Mouse (Mus musculus): ENCODE measurements at regions not wholly inside any gene's neighbourhood (a gene's known extent, or its start where the extent isn't known, plus 50 kb on each side); places are given as distances from the start of the nearest gene placed in this dataset.

- H3K27ac ChIP-seq (ENCODE audit: low read depth) = no peak overlapping the region
- 73% methylated on average over 6 of the region's 6 CpGs for WGBS
- H3K9ac ChIP-seq (replicated peaks; ENCODE audit: low read depth, low read length) = no peak overlapping the region
- H3K4me2 ChIP-seq (ENCODE audit: low read depth, low read length) = no peak overlapping the region
- H3K27me3 ChIP-seq (ENCODE audit: control insufficient read depth, insufficient read depth, low read length) = no peaks in the 10 kb centered on the region
- H3K9me3 ChIP-seq (replicated peaks; ENCODE audit: control insufficient read depth, low read length) = no peaks in the 10 kb centered on the region
- DNase-seq (ENCODE audit: low spot score) (no peak), ATAC-seq (ENCODE audit: insufficient read depth, low read depth) (no peak)
- H3K36me3 ChIP-seq (replicated peaks; ENCODE audit: control insufficient read depth, insufficient read depth, low read length) = no peaks in the 10 kb centered on the region
- no peaks in the 10 kb centered on the region for H3K4me1 ChIP-seq (ENCODE audit: control insufficient read depth, insufficient read depth)
- H3K4me3 ChIP-seq (ENCODE audit: low read depth, low read length) = no peak overlapping the region
- no peak for TF ChIP-seq EP300 (IDR thresholded peaks at IDR 0.05; ENCODE audit: low read depth)
- no peak for TF ChIP-seq CTCF (IDR thresholded peaks at IDR 0.05; ENCODE audit: low read depth)
Measured at GRCm38 (mm10) chr1:185866612-185867011, 250.5 kb downstream of the Lyplal1 start.

DNA sequence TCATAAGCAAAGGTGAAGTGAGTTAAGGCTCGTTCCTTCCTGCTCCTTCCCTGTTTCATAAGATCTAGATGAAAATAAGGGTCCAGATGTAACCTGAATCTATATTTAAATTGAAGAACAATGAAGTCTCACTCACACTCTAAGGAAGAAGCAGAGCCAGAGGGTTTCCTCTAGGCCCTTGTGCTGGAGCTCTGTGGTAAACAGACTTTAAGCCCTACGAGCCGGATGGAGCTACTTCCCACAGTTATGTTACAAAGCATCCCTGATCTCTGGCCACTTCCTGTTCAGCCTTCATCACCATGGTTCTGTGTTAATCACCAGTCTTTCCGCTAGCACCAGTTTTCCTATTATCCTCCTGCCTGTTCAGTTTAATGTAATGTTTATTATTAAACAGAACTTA lies 250.1 kb downstream of the Lyplal1 start:
- peak; percentile 27; the same call in 1 of the 2 replicates for ATAC-seq (ENCODE audit: insufficient read depth, low read depth)
- H3K4me2 ChIP-seq (ENCODE audit: low read depth, low read length) = no peak overlapping the region
- TF ChIP-seq EP300 (IDR thresholded peaks at IDR 0.05; ENCODE audit: low read depth) (no peak), CTCF (IDR thresholded peaks at IDR 0.05; ENCODE audit: low read depth) (no peak)
- H3K9ac ChIP-seq (replicated peaks; ENCODE audit: low read depth, low read length) = no peak overlapping the region
- no peak for DNase-seq (ENCODE audit: low spot score)
- H3K9me3 ChIP-seq (replicated peaks; ENCODE audit: control insufficient read depth, low read length) = no peaks in the 10 kb centered on the region
- no peaks in the 10 kb centered on the region for H3K4me1 ChIP-seq (ENCODE audit: control insufficient read depth, insufficient read depth)
- 71% methylated on average over 4 of the region's 4 CpGs for WGBS
- H3K27ac ChIP-seq (ENCODE audit: low read depth) = no peak overlapping the region
- no peaks in the 10 kb centered on the region for H3K36me3 ChIP-seq (replicated peaks; ENCODE audit: control insufficient read depth, insufficient read depth, low read length)
- no peaks in the 10 kb centered on the region for H3K27me3 ChIP-seq (ENCODE audit: control insufficient read depth, insufficient read depth, low read length)
- no peak overlapping the region for H3K4me3 ChIP-seq (ENCODE audit: low read depth, low read length)

DNA sequence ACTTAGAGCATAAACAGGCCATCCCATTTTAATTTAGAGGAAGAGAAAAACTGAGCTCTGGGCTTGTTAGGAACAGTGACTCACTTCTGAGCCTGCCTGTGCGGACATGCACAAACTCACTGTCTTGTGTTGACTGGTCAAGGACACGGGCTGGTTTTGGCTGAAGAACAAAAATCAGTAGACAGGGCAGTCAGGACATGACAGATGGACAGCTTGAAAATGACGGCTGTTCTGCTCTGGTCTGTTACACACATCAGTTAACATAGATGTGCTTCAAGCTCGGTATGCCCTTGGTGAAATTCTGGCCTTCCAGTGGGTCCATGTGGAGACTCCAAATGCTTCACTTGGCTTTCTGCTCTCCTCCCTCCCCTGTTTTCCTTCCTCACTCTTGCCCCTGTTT lies 248.4 kb downstream of the Lyplal1 start:
- H3K4me1 ChIP-seq (ENCODE audit: control insufficient read depth, insufficient read depth) = no peaks in the 10 kb centered on the region
- no peak overlapping the region for H3K4me3 ChIP-seq (ENCODE audit: low read depth, low read length)
- no peak overlapping the region for H3K4me2 ChIP-seq (ENCODE audit: low read depth, low read length)
- H3K9ac ChIP-seq (replicated peaks; ENCODE audit: low read depth, low read length) = no peak overlapping the region
- no peak for ATAC-seq (ENCODE audit: insufficient read depth, low read depth)
- H3K36me3 ChIP-seq (replicated peaks; ENCODE audit: control insufficient read depth, insufficient read depth, low read length) = no peaks in the 10 kb centered on the region
- 72% methylated on average over 4 of the region's 4 CpGs for WGBS
- no peaks in the 10 kb centered on the region for H3K9me3 ChIP-seq (replicated peaks; ENCODE audit: control insufficient read depth, low read length)
- H3K27me3 ChIP-seq (ENCODE audit: control insufficient read depth, insufficient read depth, low read length) = no peaks in the 10 kb centered on the region
- H3K27ac ChIP-seq (ENCODE audit: low read depth) = no peak overlapping the region
- DNase-seq (ENCODE audit: low spot score) = no peak
- no peak for TF ChIP-seq CTCF (IDR thresholded peaks at IDR 0.05; ENCODE audit: low read depth)
- no peak for TF ChIP-seq EP300 (IDR thresholded peaks at IDR 0.05; ENCODE audit: low read depth)

DNA sequence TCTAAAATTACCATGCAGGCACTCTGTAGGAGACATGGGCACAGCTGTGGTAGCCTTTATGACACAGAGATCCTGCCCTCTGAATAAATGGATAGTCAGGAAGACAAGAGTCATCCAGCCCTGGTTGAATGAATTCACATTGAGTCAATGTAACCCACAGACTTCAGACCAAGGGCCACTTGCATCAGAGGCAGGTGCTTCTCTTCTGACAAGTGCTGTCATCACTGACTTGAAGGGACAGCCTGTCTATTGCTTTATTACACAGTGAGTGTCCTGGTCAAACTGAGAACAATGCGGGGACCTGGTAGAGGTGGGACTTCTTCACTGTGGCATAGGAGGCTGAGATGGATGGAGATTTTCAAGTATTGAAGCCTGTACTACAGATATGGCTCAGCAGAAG lies 230.1 kb downstream of the Lyplal1 start:
- Histone ChIP-seq H3K9me3 (replicated peaks; ENCODE audit: control insufficient read depth, low read length) (no peaks in the 10 kb centered on the region), H3K27ac (ENCODE audit: low read depth) (no peak overlapping the region), H3K36me3 (replicated peaks; ENCODE audit: control insufficient read depth, insufficient read depth, low read length) (no peaks in the 10 kb centered on the region), H3K4me3 (ENCODE audit: low read depth, low read length) (no peak overlapping the region), H3K27me3 (ENCODE audit: control insufficient read depth, insufficient read depth, low read length) (no peaks in the 10 kb centered on the region), H3K9ac (replicated peaks; ENCODE audit: low read depth, low read length) (no peak overlapping the region), H3K4me1 (ENCODE audit: control insufficient read depth, insufficient read depth) (peaks cover 5% of the 10 kb centered on the region; the same call in 1 of the 2 replicates), H3K4me2 (ENCODE audit: low read depth, low read length) (no peak overlapping the region)
- DNase-seq (ENCODE audit: low spot score) = no peak
- 77% methylated on average over 1 of the region's 1 CpGs for WGBS
- TF ChIP-seq EP300 (IDR thresholded peaks at IDR 0.05; ENCODE audit: low read depth) (no peak), CTCF (IDR thresholded peaks at IDR 0.05; ENCODE audit: low read depth) (no peak)
- ATAC-seq (ENCODE audit: insufficient read depth, low read depth) = no peak

- 66% methylated on average over 4 of the region's 4 CpGs for WGBS
- DNase-seq (ENCODE audit: low spot score) = no peak
- no peak for TF ChIP-seq EP300 (IDR thresholded peaks at IDR 0.05; ENCODE audit: low read depth)
- no peak for TF ChIP-seq CTCF (IDR thresholded peaks at IDR 0.05; ENCODE audit: low read depth)
- Histone ChIP-seq H3K4me3 (ENCODE audit: low read depth, low read length) (no peak overlapping the region), H3K4me2 (ENCODE audit: low read depth, low read length) (no peak overlapping the region), H3K4me1 (ENCODE audit: control insufficient read depth, insufficient read depth) (no peaks in the 10 kb centered on the region), H3K27me3 (ENCODE audit: control insufficient read depth, insufficient read depth, low read length) (no peaks in the 10 kb centered on the region), H3K27ac (ENCODE audit: low read depth) (no peak overlapping the region), H3K9ac (replicated peaks; ENCODE audit: low read depth, low read length) (no peak overlapping the region), H3K36me3 (replicated peaks; ENCODE audit: control insufficient read depth, insufficient read depth, low read length) (no peaks in the 10 kb centered on the region), H3K9me3 (replicated peaks; ENCODE audit: control insufficient read depth, low read length) (no peaks in the 10 kb centered on the region)
- no peak for ATAC-seq (ENCODE audit: insufficient read depth, low read depth)
Measured at GRCm38 (mm10) chr1:185891814-185892213, 225.3 kb downstream of the Lyplal1 start.

- DNase-seq (ENCODE audit: low spot score) (no peak), ATAC-seq (ENCODE audit: insufficient read depth, low read depth) (no peak)
- H3K27ac ChIP-seq (ENCODE audit: low read depth) = no peak overlapping the region
- WGBS = 73% methylated on average over 4 of the region's 4 CpGs
- no peak overlapping the region for H3K4me3 ChIP-seq (ENCODE audit: low read depth, low read length)
- TF ChIP-seq EP300 (IDR thresholded peaks at IDR 0.05; ENCODE audit: low read depth) = no peak
- TF ChIP-seq CTCF (IDR thresholded peaks at IDR 0.05; ENCODE audit: low read depth) = no peak
- H3K4me1 ChIP-seq (ENCODE audit: control insufficient read depth, insufficient read depth) = no peaks in the 10 kb centered on the region
- no peak overlapping the region for H3K4me2 ChIP-seq (ENCODE audit: low read depth, low read length)
- no peaks in the 10 kb centered on the region for H3K9me3 ChIP-seq (replicated peaks; ENCODE audit: control insufficient read depth, low read length)
- H3K36me3 ChIP-seq (replicated peaks; ENCODE audit: control insufficient read depth, insufficient read depth, low read length) = no peaks in the 10 kb centered on the region
- no peak overlapping the region for H3K9ac ChIP-seq (replicated peaks; ENCODE audit: low read depth, low read length)
- H3K27me3 ChIP-seq (ENCODE audit: control insufficient read depth, insufficient read depth, low read length) = no peaks in the 10 kb centered on the region
Measured at GRCm38 (mm10) chr1:185893421-185893820, 223.7 kb downstream of the Lyplal1 start.
